Mouse (Mus musculus) embryonic facial prominence, embryonic 13.5 days (tissue): ENCODE measurements around the gene Ppp3cb. TPM values are rescaled to one million over a fixed set of nuclear protein-coding genes. Genes with fewer than 3 reads are reported as not detected.

Source experiments
- ATAC-seq: fragments of 200-750 bp; cut with Nextera tagmentation; 2 replicates; pipeline ENCODE4 v1.8.0; 2017; ENCODE audit warnings: low read depth; ENCODE audit not compliant: insufficient number of reproducible peaks, insufficient read depth, low FRiP score, low TSS enrichment
- H3K27ac ChIP-seq: fragments of 300-500 bp; sonication (generic); 2 replicates; pipeline ENCODE4 v1.5.1; 2015; ENCODE audit warnings: moderate library complexity, mild to moderate bottlenecking, inconsistent platforms
- H3K27me3 ChIP-seq: fragments of 300-500 bp; sonication (generic); 2 replicates; pipeline ENCODE4 v1.6.1; 2015; ENCODE audit warnings: mild to moderate bottlenecking, inconsistent platforms
- H3K36me3 ChIP-seq: fragments of 300-500 bp; sonication (generic); 2 replicates; pipeline ENCODE4 v1.6.1; 2015; ENCODE audit warnings: mild to moderate bottlenecking, inconsistent platforms
- H3K4me1 ChIP-seq: fragments of 300-500 bp; sonication (generic); 2 replicates; pipeline ENCODE4 v1.6.1; 2015; ENCODE audit warnings: inconsistent platforms
- H3K4me2 ChIP-seq: fragments of 300-500 bp; sonication (generic); 2 replicates; pipeline ENCODE4 v1.6.1; 2015; ENCODE audit warnings: moderate library complexity, mild to moderate bottlenecking, inconsistent platforms
- H3K4me3 ChIP-seq: fragments of 300-500 bp; sonication (generic); 2 replicates; pipeline ENCODE4 v1.5.1; 2015; ENCODE audit warnings: mild to moderate bottlenecking, inconsistent platforms
- H3K9ac ChIP-seq: fragments of 300-500 bp; sonication (generic); 2 replicates; pipeline ENCODE4 v1.6.1; 2015; ENCODE audit warnings: mild to moderate bottlenecking, inconsistent platforms
- H3K9me3 ChIP-seq: fragments of 300-500 bp; sonication (generic); 2 replicates; pipeline ENCODE4 v1.6.1; 2016; ENCODE audit warnings: inconsistent platforms
- WGBS: fragments of 180-500 bp; shearing (Covaris S2); methylation state at CpG from one replicate; pipeline ENCODE4 v1.1.7; 2015; ENCODE audit warnings: mixed read lengths; 5-methylcytosine and 5-hydroxymethylcytosine counted together
- polyA plus RNA-seq: library from polyadenylated mRNA; unstranded; fragments of >200 nt; fragmentation: Nextera tagmentation; extraction: Ambion mirVana; gene quantifications from 2 replicates; pipeline ENCODE4 v1.2.1, GENCODE M21; 2015

The Ppp3cb gene
- polyA plus RNA-seq, 1 experiment from 2014 or later, result 54.3 TPM

DNA sequence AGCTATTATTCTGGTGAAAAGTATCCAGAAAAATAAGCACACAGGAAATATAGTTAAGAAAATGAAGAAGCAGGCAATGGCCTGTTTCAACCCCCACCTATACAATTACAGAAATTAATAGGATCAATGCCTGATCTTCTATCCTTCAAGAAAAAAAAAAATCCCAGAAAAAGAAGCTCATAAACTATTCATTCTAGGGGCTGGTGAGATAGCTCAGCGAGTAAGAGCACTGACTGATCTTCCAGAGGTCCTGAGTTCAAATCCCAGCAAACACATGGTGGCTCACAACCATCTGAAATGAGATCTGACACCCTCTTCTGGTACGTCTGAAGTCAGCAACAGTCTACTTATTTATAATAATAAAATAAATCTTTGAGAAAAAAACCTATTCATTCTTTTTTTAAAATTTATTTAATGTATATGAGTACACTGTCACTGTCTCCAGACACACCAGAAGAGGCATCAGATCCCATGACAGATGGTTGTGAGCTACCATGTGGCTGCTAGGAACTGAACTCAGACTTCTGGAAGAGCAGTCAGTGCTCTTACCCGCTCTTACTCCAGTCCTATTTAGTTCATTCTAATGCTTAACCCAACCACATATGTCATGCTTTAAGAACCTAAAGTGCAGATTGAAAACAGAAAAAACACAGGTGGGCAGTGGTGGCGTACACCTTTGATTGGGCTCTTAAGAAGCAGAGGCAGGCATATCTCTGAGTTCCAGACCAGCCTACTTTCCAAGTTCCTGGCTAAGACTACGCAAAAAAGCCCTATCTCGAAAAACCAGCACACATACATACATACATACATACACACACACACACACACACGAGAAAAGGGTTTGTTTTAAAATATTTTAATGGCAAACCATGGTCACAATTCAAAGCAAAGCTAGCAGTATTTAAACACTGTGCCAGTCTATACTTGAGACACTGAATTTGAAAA lies 1.6 kb downstream of the Ppp3cb start:
- no peaks in the 10 kb centered on the region for H3K27me3 ChIP-seq
- 73% methylated on average over 7 of the region's 7 CpGs for WGBS
- H3K9me3 ChIP-seq, result no peaks in the 10 kb centered on the region
- no peak for ATAC-seq
- H3K36me3 ChIP-seq, result peaks cover 19% of the 10 kb centered on the region
- H3K4me2 ChIP-seq, result peak overlapping the region; percentile 59
- no peak overlapping the region for H3K27ac ChIP-seq
- peak overlapping the region; percentile 38; the same call in 1 of the 2 replicates for H3K9ac ChIP-seq
- H3K4me3 ChIP-seq, result peak overlapping the region; percentile 81
- H3K4me1 ChIP-seq, result peaks cover 13% of the 10 kb centered on the region

DNA sequence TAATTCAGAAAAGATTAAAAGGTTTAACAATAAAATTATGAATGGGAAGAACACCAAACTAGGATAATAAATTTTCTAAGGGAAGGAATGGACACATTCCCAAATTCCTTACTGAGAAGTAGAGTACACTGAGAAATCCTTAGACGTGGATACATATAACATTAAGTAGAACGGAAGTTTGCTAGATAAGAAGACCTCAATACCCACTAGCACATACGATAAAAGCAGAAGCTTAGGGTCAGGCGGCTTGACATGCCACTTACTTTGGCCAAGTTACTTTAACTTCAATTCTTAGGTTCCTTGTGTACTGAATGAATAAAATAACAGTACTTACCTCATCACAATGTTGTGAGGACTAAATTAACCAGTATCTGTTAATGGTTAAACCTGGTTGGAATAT lies 16.7 kb downstream of the Ppp3cb start:
- Histone ChIP-seq H3K4me3 (no peak overlapping the region), H3K27me3 (no peaks in the 10 kb centered on the region), H3K4me2 (no peak overlapping the region), H3K36me3 (0 out of 2 replicates have a peak, but pooled peaks cover 2% of the 10 kb centered on the region), H3K9me3 (no peaks in the 10 kb centered on the region), H3K27ac (no peak overlapping the region), H3K9ac (no peak overlapping the region), H3K4me1 (no peaks in the 10 kb centered on the region)
- ATAC-seq, result no peak
- 92% methylated on average over 4 of the region's 4 CpGs for WGBS

DNA sequence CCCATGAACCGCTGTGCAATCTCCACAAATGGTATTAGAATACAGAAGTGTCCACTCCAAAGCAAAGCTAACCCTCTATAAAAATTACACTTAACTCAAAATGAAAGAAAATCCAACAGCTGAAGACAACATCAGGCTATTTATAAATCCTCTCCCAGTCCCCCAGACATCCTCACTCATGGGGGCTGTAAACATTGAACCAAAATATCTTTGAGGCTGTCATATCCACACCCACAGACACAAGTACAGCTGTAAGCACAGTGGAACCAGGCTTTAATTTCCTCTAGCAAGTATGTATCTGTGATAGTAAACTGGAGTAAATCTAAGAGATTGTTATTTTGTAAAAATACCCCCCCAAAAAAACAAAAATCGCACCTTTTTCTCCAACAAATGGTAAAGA lies 26.2 kb downstream of the Ppp3cb start:
- Histone ChIP-seq H3K27ac (no peak overlapping the region), H3K36me3 (peaks cover 42% of the 10 kb centered on the region), H3K4me1 (no peaks in the 10 kb centered on the region), H3K9ac (no peak overlapping the region), H3K27me3 (no peaks in the 10 kb centered on the region), H3K9me3 (no peaks in the 10 kb centered on the region), H3K4me2 (no peak overlapping the region), H3K4me3 (no peak overlapping the region)
- no peak for ATAC-seq
- 96% methylated on average over 2 of the region's 2 CpGs for WGBS

DNA sequence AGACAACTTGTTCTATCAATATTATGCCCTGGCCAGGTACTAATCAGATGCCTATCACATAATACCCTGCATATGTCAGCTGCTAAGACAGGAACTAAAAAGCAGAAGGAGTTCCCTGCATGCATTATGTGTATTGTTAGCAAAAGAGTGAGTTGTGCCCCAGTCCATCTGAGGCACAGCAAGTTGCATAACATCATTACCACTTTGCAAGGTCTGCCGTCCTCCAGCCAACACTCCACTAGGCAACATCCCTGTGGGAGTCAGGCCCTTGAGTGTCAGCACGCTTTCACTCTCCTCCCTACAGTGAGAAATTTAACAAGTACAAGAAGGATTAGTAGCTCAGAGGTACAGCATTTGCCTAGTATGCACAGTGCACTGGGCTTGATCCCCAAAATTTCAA lies 37.9 kb downstream of the Ppp3cb start:
- no peak overlapping the region for H3K4me2 ChIP-seq
- 76% methylated on average over 2 of the region's 2 CpGs for WGBS
- no peak for ATAC-seq
- H3K4me1 ChIP-seq, result no peaks in the 10 kb centered on the region
- peaks cover 22% of the 10 kb centered on the region for H3K36me3 ChIP-seq
- H3K9me3 ChIP-seq, result no peaks in the 10 kb centered on the region
- no peaks in the 10 kb centered on the region for H3K27me3 ChIP-seq
- no peak overlapping the region for H3K9ac ChIP-seq
- no peak overlapping the region for H3K4me3 ChIP-seq
- H3K27ac ChIP-seq, result no peak overlapping the region

- Histone ChIP-seq H3K9me3 (no peaks in the 10 kb centered on the region), H3K36me3 (peaks cover 33% of the 10 kb centered on the region), H3K4me3 (no peak overlapping the region), H3K27ac (no peak overlapping the region), H3K4me2 (no peak overlapping the region), H3K9ac (no peak overlapping the region), H3K4me1 (0 out of 2 replicates have a peak, but pooled peaks cover 3% of the 10 kb centered on the region), H3K27me3 (no peaks in the 10 kb centered on the region)
- 95% methylated on average over 10 of the region's 10 CpGs for WGBS
- no peak for ATAC-seq
These were observed 43.4 kb downstream of the Ppp3cb start for GRCm38 (mm10) chr14:20502966-20503365.

DNA sequence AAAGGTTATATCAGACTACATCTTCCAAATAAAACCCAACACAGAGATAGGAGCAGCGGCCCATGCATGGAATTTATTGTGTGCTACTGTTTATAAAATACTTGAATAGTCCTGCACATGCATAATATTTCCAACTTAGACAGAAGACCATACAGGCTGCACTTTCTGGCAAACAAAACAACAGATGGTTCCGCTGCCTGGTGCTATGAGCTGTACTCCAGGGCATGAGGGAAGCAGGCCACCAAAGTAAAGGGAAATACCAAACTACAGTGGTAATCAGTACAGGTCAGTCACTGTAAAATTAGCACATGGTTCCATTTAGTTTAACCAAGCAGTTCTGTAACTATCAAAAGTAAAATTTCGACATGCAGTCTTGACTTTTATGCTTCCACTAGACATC lies 46.4 kb downstream of the Ppp3cb start:
- 41% methylated on average over 3 of the region's 3 CpGs for WGBS
- no peaks in the 10 kb centered on the region for H3K9me3 ChIP-seq
- no peaks in the 10 kb centered on the region for H3K27me3 ChIP-seq
- H3K4me2 ChIP-seq, result no peak overlapping the region
- no peak overlapping the region for H3K4me3 ChIP-seq
- ATAC-seq, result no peak
- no peak overlapping the region for H3K27ac ChIP-seq
- H3K9ac ChIP-seq, result no peak overlapping the region
- H3K36me3 ChIP-seq, result peaks cover 45% of the 10 kb centered on the region
- 0 out of 2 replicates have a peak, but pooled peaks cover 3% of the 10 kb centered on the region for H3K4me1 ChIP-seq

- no peaks in the 10 kb centered on the region for H3K27me3 ChIP-seq
- peaks cover 47% of the 10 kb centered on the region for H3K36me3 ChIP-seq
- H3K4me3 ChIP-seq, result no peak within 1 kb of the TSS
- H3K9me3 ChIP-seq, result no peaks in the 10 kb centered on the region
- 70% methylated on average over 2 of the region's 2 CpGs for WGBS
- ATAC-seq, result no peak
- no peak within 1 kb of the TSS for H3K9ac ChIP-seq
- 0 out of 2 replicates have a peak, but pooled peaks cover 3% of the 10 kb centered on the region for H3K4me1 ChIP-seq
- H3K27ac ChIP-seq, result no peak within 1 kb of the TSS
- no peak within 1 kb of the TSS for H3K4me2 ChIP-seq
These were observed 49.8 kb downstream of the Ppp3cb start, which contains the start of gene Mss51 for GRCm38 (mm10) chr14:20496603-20497002. Mss51 (minus strand) TSS chr14:20496901.

- no peaks in the 10 kb centered on the region for H3K27me3 ChIP-seq
- no peak overlapping the region for H3K9ac ChIP-seq
- no peak overlapping the region for H3K4me3 ChIP-seq
- no peak overlapping the region for H3K27ac ChIP-seq
- H3K9me3 ChIP-seq, result no peaks in the 10 kb centered on the region
- no peak overlapping the region for H3K4me2 ChIP-seq
- ATAC-seq, result no peak
- 98% methylated on average over 5 of the region's 5 CpGs for WGBS
- no peaks in the 10 kb centered on the region for H3K4me1 ChIP-seq
- H3K36me3 ChIP-seq, result peaks cover 40% of the 10 kb centered on the region
These were observed 60.3 kb downstream of the Ppp3cb start for GRCm38 (mm10) chr14:20486031-20486430.

DNA sequence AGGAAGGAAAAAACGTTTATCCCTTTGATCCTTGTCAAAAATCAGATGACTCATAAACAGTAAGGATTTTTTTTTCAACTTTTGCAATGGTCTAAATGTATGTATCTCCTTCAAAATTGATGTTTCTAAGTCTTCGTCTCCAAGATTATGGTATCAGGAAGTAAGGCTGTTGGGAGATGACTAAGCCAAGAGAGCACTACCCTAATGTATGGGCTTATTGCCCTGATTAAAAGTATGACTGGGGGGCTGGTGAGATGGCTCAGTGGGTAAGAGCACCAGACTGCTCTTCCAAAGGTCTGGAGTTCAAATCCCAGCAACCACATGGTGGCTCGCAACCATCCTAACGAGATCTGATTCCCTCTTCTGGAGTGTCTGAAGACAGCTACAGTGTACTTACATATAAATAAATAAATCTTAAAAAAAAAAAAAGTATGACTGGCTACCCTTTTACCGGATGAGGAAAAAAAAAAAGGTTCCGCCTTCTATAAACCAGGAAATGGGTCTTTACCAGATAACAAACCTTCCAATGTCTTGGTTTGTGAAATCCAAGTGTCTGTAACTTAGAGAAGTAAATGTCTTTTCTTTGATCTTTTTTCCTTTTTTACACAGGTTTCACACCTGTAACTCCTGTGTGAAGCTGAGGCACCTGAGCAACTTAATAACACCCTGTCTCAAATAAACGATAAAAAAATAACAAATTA lies 64.2 kb downstream of the Ppp3cb start:
- no peak overlapping the region for H3K27ac ChIP-seq
- no peak overlapping the region for H3K4me3 ChIP-seq
- WGBS, result 87% methylated on average over 7 of the region's 7 CpGs
- H3K4me2 ChIP-seq, result no peak overlapping the region
- H3K27me3 ChIP-seq, result no peaks in the 10 kb centered on the region
- H3K36me3 ChIP-seq, result peaks cover 27% of the 10 kb centered on the region
- H3K9me3 ChIP-seq, result no peaks in the 10 kb centered on the region
- H3K4me1 ChIP-seq, result peaks cover 18% of the 10 kb centered on the region
- H3K9ac ChIP-seq, result no peak overlapping the region
- no peak for ATAC-seq

DNA sequence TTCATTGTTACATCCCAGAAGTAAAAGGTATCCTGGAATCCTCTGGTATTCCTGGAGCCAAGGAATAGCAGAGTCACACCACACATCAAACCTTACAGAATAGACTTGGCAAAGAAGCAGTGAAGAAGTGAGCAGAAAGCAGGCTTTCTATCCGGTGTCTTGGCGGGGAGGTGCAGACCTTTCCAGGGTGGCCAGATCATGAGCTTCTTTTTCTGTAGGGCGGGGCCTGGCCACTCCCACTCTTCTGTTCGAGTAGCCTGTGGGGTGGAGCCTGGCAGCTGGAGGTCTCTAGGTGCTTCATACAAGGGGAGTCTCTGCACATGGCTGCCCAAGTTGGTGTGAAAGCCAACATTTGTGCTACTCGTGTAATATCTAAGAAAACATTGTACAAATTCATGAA lies 65.2 kb downstream of the Ppp3cb start:
- 24% methylated on average over 5 of the region's 5 CpGs for WGBS
- Histone ChIP-seq H3K4me2 (no peak overlapping the region), H3K9ac (no peak overlapping the region), H3K27ac (no peak overlapping the region), H3K9me3 (no peaks in the 10 kb centered on the region), H3K4me3 (no peak overlapping the region), H3K36me3 (peaks cover 21% of the 10 kb centered on the region), H3K27me3 (no peaks in the 10 kb centered on the region), H3K4me1 (peaks cover 22% of the 10 kb centered on the region)
- no peak for ATAC-seq

GRCm38 (mm10) chr14:20480195-20480579 lies 66.2 kb downstream of the Ppp3cb start:
- H3K4me3 ChIP-seq, result peak overlapping the region; percentile 76
- H3K9me3 ChIP-seq, result no peaks in the 10 kb centered on the region
- WGBS, result 45% methylated on average over 1 of the region's 1 CpGs
- no peaks in the 10 kb centered on the region for H3K27me3 ChIP-seq
- peak overlapping the region; percentile 77 for H3K4me2 ChIP-seq
- H3K27ac ChIP-seq, result 0 out of 2 replicates have a peak overlapping the region, but pooled peaks have one; percentile 68
- H3K4me1 ChIP-seq, result peaks cover 22% of the 10 kb centered on the region
- peaks cover 18% of the 10 kb centered on the region for H3K36me3 ChIP-seq
- no peak for ATAC-seq
- peak overlapping the region; percentile 81; the same call in 1 of the 2 replicates for H3K9ac ChIP-seq
